Mouse (Mus musculus) heart, embryonic 16.5 days (tissue): ENCODE measurements around the gene Ppp1r12c. TPM values are rescaled to one million over a fixed set of nuclear protein-coding genes. Genes with fewer than 3 reads are reported as not detected.

Source experiments
- ATAC-seq: fragments of 200-750 bp; cut with Nextera tagmentation; replicated peaks from 2 replicates; pipeline ENCODE4 v1.8.0; 2017; ENCODE audit warnings: moderate number of reproducible peaks; ENCODE audit not compliant: insufficient read depth, low FRiP score; ENCODE audit errors: extremely low read depth
- H3K27ac ChIP-seq: fragments of 300-500 bp; sonication (generic); 2 replicates; pipeline ENCODE4 v1.5.1; 2014; ENCODE audit warnings: mild to moderate bottlenecking, low read length, control low read depth, moderate library complexity
- H3K27me3 ChIP-seq: fragments of 300-500 bp; sonication (generic); 2 replicates; pipeline ENCODE4 v1.6.1; 2014; ENCODE audit warnings: low read length, mixed read lengths; ENCODE audit not compliant: control insufficient read depth, insufficient read depth
- H3K36me3 ChIP-seq: fragments of 300-500 bp; sonication (generic); 2 replicates; pipeline ENCODE4 v1.6.1; 2014; ENCODE audit not compliant: control insufficient read depth, insufficient read depth
- H3K4me1 ChIP-seq: fragments of 300-500 bp; sonication (generic); 2 replicates; pipeline ENCODE4 v1.6.1; 2014; ENCODE audit warnings: low read length, mixed read lengths; ENCODE audit not compliant: control insufficient read depth, insufficient read depth
- H3K4me2 ChIP-seq: fragments of 300-500 bp; sonication (generic); 2 replicates; pipeline ENCODE4 v1.6.1; 2014; ENCODE audit warnings: low read depth, mild to moderate bottlenecking, control low read depth, low read length
- H3K4me3 ChIP-seq: fragments of 300-500 bp; sonication (generic); 2 replicates; pipeline ENCODE4 v1.5.1; 2014; ENCODE audit warnings: mild to moderate bottlenecking, control low read depth, low read length
- H3K9ac ChIP-seq: fragments of 300-500 bp; sonication (generic); 2 replicates; pipeline ENCODE4 v1.6.1; 2014; ENCODE audit warnings: low read length, control low read depth
- H3K9me3 ChIP-seq: fragments of 300-500 bp; sonication (generic); replicated peaks from 2 replicates; pipeline ENCODE4 v1.6.1; 2016; ENCODE audit warnings: low read length; ENCODE audit not compliant: control insufficient read depth
- WGBS: fragments of 180-500 bp; shearing (Covaris S2); extraction: QIAGEN DNeasy Blood & Tissue Kit; methylation state at CpG from one replicate; pipeline ENCODE4 v1.1.7; 2014; 5-methylcytosine and 5-hydroxymethylcytosine counted together
- polyA plus RNA-seq: library from polyadenylated mRNA; unstranded; fragments of >200 nt; fragmentation: Nextera tagmentation; extraction: Ambion mirVana; gene quantifications from 2 replicates; pipeline ENCODE4 v1.2.1, GENCODE M21; 2015

Ppp1r12c gene
- polyA plus RNA-seq, 1 experiment from 2014 or later = 28.6 TPM

- H3K9ac ChIP-seq = peak overlapping the region; percentile 53
- no peaks in the 10 kb centered on the region for H3K27me3 ChIP-seq
- no peaks in the 10 kb centered on the region for H3K36me3 ChIP-seq
- H3K4me3 ChIP-seq = 0 out of 2 replicates have a peak overlapping the region, but pooled peaks have one; percentile 13
- peak overlapping the region; percentile 46 for H3K4me2 ChIP-seq
- H3K4me1 ChIP-seq = peaks cover 47% of the 10 kb centered on the region
- no peaks in the 10 kb centered on the region for H3K9me3 ChIP-seq
- ATAC-seq = peak; percentile 85
- H3K27ac ChIP-seq = peak overlapping the region; percentile 88
- 9% methylated on average over 24 of the region's 24 CpGs for WGBS
These were observed 8.6 kb upstream of the Ppp1r12c start for GRCm38 (mm10) chr7:4509863-4510608.

GRCm38 (mm10) chr7:4508739-4509116, 7.2 kb upstream of the Ppp1r12c start:
- 0 out of 2 replicates have a peak overlapping the region, but pooled peaks have one; percentile 22 for H3K9ac ChIP-seq
- H3K4me3 ChIP-seq = no peak overlapping the region
- H3K9me3 ChIP-seq = no peaks in the 10 kb centered on the region
- no peak for ATAC-seq
- no peak overlapping the region for H3K4me2 ChIP-seq
- no peak overlapping the region for H3K27ac ChIP-seq
- peaks cover 38% of the 10 kb centered on the region for H3K4me1 ChIP-seq
- H3K36me3 ChIP-seq = 0 out of 2 replicates have a peak, but pooled peaks cover 2% of the 10 kb centered on the region
- no peaks in the 10 kb centered on the region for H3K27me3 ChIP-seq
- 78% methylated on average over 8 of the region's 8 CpGs for WGBS

- Histone ChIP-seq H3K27ac (no peak overlapping the region), H3K4me3 (no peak overlapping the region), H3K9me3 (no peaks in the 10 kb centered on the region), H3K4me2 (no peak overlapping the region), H3K36me3 (0 out of 2 replicates have a peak, but pooled peaks cover 2% of the 10 kb centered on the region), H3K27me3 (no peaks in the 10 kb centered on the region), H3K4me1 (peaks cover 36% of the 10 kb centered on the region), H3K9ac (0 out of 2 replicates have a peak overlapping the region, but pooled peaks have one; percentile 22)
- no peak for ATAC-seq
- WGBS = 74% methylated on average over 24 of the region's 32 CpGs
These were observed 6.7 kb upstream of the Ppp1r12c start for GRCm38 (mm10) chr7:4508062-4508738.

- Histone ChIP-seq H3K36me3 (0 out of 2 replicates have a peak, but pooled peaks cover 2% of the 10 kb centered on the region), H3K4me2 (no peak overlapping the region), H3K27me3 (no peaks in the 10 kb centered on the region), H3K4me3 (no peak overlapping the region), H3K9me3 (no peaks in the 10 kb centered on the region), H3K4me1 (peaks cover 35% of the 10 kb centered on the region), H3K27ac (no peak overlapping the region), H3K9ac (no peak overlapping the region)
- ATAC-seq = no peak
- WGBS = 78% methylated on average over 3 of the region's 4 CpGs
These were observed 5.7 kb upstream of the Ppp1r12c start for GRCm38 (mm10) chr7:4507220-4507619.

- Histone ChIP-seq H3K9ac (no peak overlapping the region), H3K36me3 (0 out of 2 replicates have a peak, but pooled peaks cover 2% of the 10 kb centered on the region), H3K27ac (peak overlapping the region; percentile 70), H3K4me1 (peaks cover 24% of the 10 kb centered on the region), H3K4me2 (no peak overlapping the region), H3K9me3 (no peaks in the 10 kb centered on the region), H3K4me3 (no peak overlapping the region), H3K27me3 (no peaks in the 10 kb centered on the region)
- no peak for ATAC-seq
- WGBS = 44% methylated on average over 11 of the region's 11 CpGs
These were observed 3.4 kb upstream of the Ppp1r12c start for GRCm38 (mm10) chr7:4504646-4505435.

- H3K27me3 ChIP-seq = no peaks in the 10 kb centered on the region
- H3K27ac ChIP-seq = no peak overlapping the region; the same call in 1 of the 2 replicates
- no peak overlapping the region for H3K4me2 ChIP-seq
- H3K4me1 ChIP-seq = peaks cover 30% of the 10 kb centered on the region
- 0 out of 2 replicates have a peak, but pooled peaks cover 2% of the 10 kb centered on the region for H3K36me3 ChIP-seq
- H3K9me3 ChIP-seq = no peaks in the 10 kb centered on the region
- no peak for ATAC-seq
- no peak overlapping the region for H3K4me3 ChIP-seq
- H3K9ac ChIP-seq = no peak overlapping the region
- 75% methylated on average over 5 of the region's 5 CpGs for WGBS
These were observed 2.4 kb upstream of the Ppp1r12c start for GRCm38 (mm10) chr7:4503858-4504257.

GRCm38 (mm10) chr7:4503100-4503499, 1.6 kb upstream of the Ppp1r12c start:
- Histone ChIP-seq H3K4me1 (peaks cover 34% of the 10 kb centered on the region), H3K4me3 (no peak overlapping the region), H3K9me3 (no peaks in the 10 kb centered on the region), H3K36me3 (0 out of 2 replicates have a peak, but pooled peaks cover 2% of the 10 kb centered on the region), H3K27me3 (no peaks in the 10 kb centered on the region), H3K27ac (no peak overlapping the region), H3K9ac (no peak overlapping the region), H3K4me2 (no peak overlapping the region)
- 75% methylated on average over 4 of the region's 4 CpGs for WGBS
- no peak for ATAC-seq

- WGBS = 11% methylated on average over 14 of the region's 14 CpGs
- H3K27ac ChIP-seq = peak overlapping the region; percentile 93
These were observed 1.1 kb upstream of the Ppp1r12c start for GRCm38 (mm10) chr7:4502421-4503090.

More at GRCm38 (mm10) chr7:4502421-4503090, 1.1 kb upstream of the Ppp1r12c start:
- Histone ChIP-seq H3K4me3 (peak overlapping the region; percentile 84), H3K27me3 (no peaks in the 10 kb centered on the region), H3K9ac (peak overlapping the region; percentile 83), H3K4me1 (peaks cover 40% of the 10 kb centered on the region), H3K9me3 (no peaks in the 10 kb centered on the region), H3K36me3 (0 out of 2 replicates have a peak, but pooled peaks cover 2% of the 10 kb centered on the region), H3K4me2 (peak overlapping the region; percentile 87)
- ATAC-seq = no peak
